Mouse (Mus musculus): Measurements from ENCODE around the gene Sipa1l1. TPM values are rescaled to one million over a fixed set of nuclear protein-coding genes. Genes with fewer than 3 reads are reported as not detected.

The Sipa1l1 gene
- polyA plus RNA-seq, 1 experiment from 2014 or later, result 41.6 TPM

GRCm38 (mm10) chr12:82194919-82195318 lies 25.8 kb downstream of the Sipa1l1 start:
- H3K4me1 ChIP-seq (replicated peaks; ENCODE audit: control insufficient read depth, insufficient read depth, low read length), result peaks cover 34% of the 10 kb centered on the region
- WGBS, result 68% methylated on average over 3 of the region's 3 CpGs
- no peaks in the 10 kb centered on the region for H3K9me3 ChIP-seq (ENCODE audit: control insufficient read depth, low read length)
- no peaks in the 10 kb centered on the region for H3K27me3 ChIP-seq (replicated peaks; ENCODE audit: control insufficient read depth, insufficient read depth, low read length)
- no peak overlapping the region for H3K4me2 ChIP-seq (ENCODE audit: low read length)
- H3K27ac ChIP-seq (ENCODE audit: low read depth), result peak overlapping the region; percentile 7; the same call in 1 of the 2 replicates
- no peak overlapping the region for H3K4me3 ChIP-seq (ENCODE audit: low read depth, low read length)
- no peaks in the 10 kb centered on the region for H3K36me3 ChIP-seq (ENCODE audit: control insufficient read depth, insufficient read depth, low read length)
- H3K9ac ChIP-seq (ENCODE audit: low read length), result no peak overlapping the region
- ATAC-seq (replicated peaks; ENCODE audit: low FRiP score, low TSS enrichment, low read depth), result no peak
- no peak for DNase-seq (ENCODE audit: low spot score)

- ATAC-seq (replicated peaks; ENCODE audit: low FRiP score, low TSS enrichment, low read depth), result no peak
- Histone ChIP-seq H3K9ac (ENCODE audit: low read length) (no peak overlapping the region), H3K4me1 (replicated peaks; ENCODE audit: control insufficient read depth, insufficient read depth, low read length) (peaks cover 32% of the 10 kb centered on the region), H3K27me3 (replicated peaks; ENCODE audit: control insufficient read depth, insufficient read depth, low read length) (no peaks in the 10 kb centered on the region), H3K4me3 (ENCODE audit: low read depth, low read length) (no peak overlapping the region), H3K27ac (ENCODE audit: low read depth) (no peak overlapping the region), H3K9me3 (ENCODE audit: control insufficient read depth, low read length) (no peaks in the 10 kb centered on the region), H3K4me2 (ENCODE audit: low read length) (no peak overlapping the region), H3K36me3 (ENCODE audit: control insufficient read depth, insufficient read depth, low read length) (no peaks in the 10 kb centered on the region)
- 84% methylated on average over 2 of the region's 2 CpGs for WGBS
- DNase-seq (ENCODE audit: low spot score), result no peak
Observed at GRCm38 (mm10) chr12:82196213-82196612, 27.1 kb downstream of the Sipa1l1 start.

GRCm38 (mm10) chr12:82196615-82197146 lies 27.6 kb downstream of the Sipa1l1 start:
- Histone ChIP-seq H3K4me3 (ENCODE audit: low read depth, low read length) (no peak overlapping the region), H3K27me3 (replicated peaks; ENCODE audit: control insufficient read depth, insufficient read depth, low read length) (no peaks in the 10 kb centered on the region), H3K9me3 (ENCODE audit: control insufficient read depth, low read length) (no peaks in the 10 kb centered on the region), H3K27ac (ENCODE audit: low read depth) (no peak overlapping the region), H3K36me3 (ENCODE audit: control insufficient read depth, insufficient read depth, low read length) (no peaks in the 10 kb centered on the region), H3K4me2 (ENCODE audit: low read length) (no peak overlapping the region), H3K9ac (ENCODE audit: low read length) (no peak overlapping the region), H3K4me1 (replicated peaks; ENCODE audit: control insufficient read depth, insufficient read depth, low read length) (peaks cover 31% of the 10 kb centered on the region)
- DNase-seq (ENCODE audit: low spot score), result no peak
- ATAC-seq (replicated peaks; ENCODE audit: low FRiP score, low TSS enrichment, low read depth), result no peak
- 45% methylated on average over 7 of the region's 7 CpGs for WGBS

GRCm38 (mm10) chr12:82197207-82197606 lies 28.1 kb downstream of the Sipa1l1 start:
- Histone ChIP-seq H3K4me3 (ENCODE audit: low read depth, low read length) (no peak overlapping the region), H3K9me3 (ENCODE audit: control insufficient read depth, low read length) (no peaks in the 10 kb centered on the region), H3K4me2 (ENCODE audit: low read length) (no peak overlapping the region), H3K9ac (ENCODE audit: low read length) (no peak overlapping the region), H3K4me1 (replicated peaks; ENCODE audit: control insufficient read depth, insufficient read depth, low read length) (peaks cover 29% of the 10 kb centered on the region), H3K27ac (ENCODE audit: low read depth) (no peak overlapping the region), H3K27me3 (replicated peaks; ENCODE audit: control insufficient read depth, insufficient read depth, low read length) (no peaks in the 10 kb centered on the region), H3K36me3 (ENCODE audit: control insufficient read depth, insufficient read depth, low read length) (no peaks in the 10 kb centered on the region)
- WGBS, result 46% methylated on average over 2 of the region's 2 CpGs
- ATAC-seq (replicated peaks; ENCODE audit: low FRiP score, low TSS enrichment, low read depth), result no peak
- no peak for DNase-seq (ENCODE audit: low spot score)

- Histone ChIP-seq H3K9ac (ENCODE audit: low read length) (no peak overlapping the region), H3K27me3 (replicated peaks; ENCODE audit: control insufficient read depth, insufficient read depth, low read length) (no peaks in the 10 kb centered on the region), H3K9me3 (ENCODE audit: control insufficient read depth, low read length) (no peaks in the 10 kb centered on the region), H3K4me3 (ENCODE audit: low read depth, low read length) (no peak overlapping the region), H3K4me1 (replicated peaks; ENCODE audit: control insufficient read depth, insufficient read depth, low read length) (peaks cover 20% of the 10 kb centered on the region), H3K27ac (ENCODE audit: low read depth) (no peak overlapping the region), H3K4me2 (ENCODE audit: low read length) (no peak overlapping the region), H3K36me3 (ENCODE audit: control insufficient read depth, insufficient read depth, low read length) (no peaks in the 10 kb centered on the region)
- no peak for DNase-seq (ENCODE audit: low spot score)
- ATAC-seq (replicated peaks; ENCODE audit: low FRiP score, low TSS enrichment, low read depth), result no peak
- 88% methylated on average over 6 of the region's 6 CpGs for WGBS
Observed at GRCm38 (mm10) chr12:82199286-82199685, 30.2 kb downstream of the Sipa1l1 start.

- H3K27me3 ChIP-seq (replicated peaks; ENCODE audit: control insufficient read depth, insufficient read depth, low read length), result no peaks in the 10 kb centered on the region
- H3K4me3 ChIP-seq (ENCODE audit: low read depth, low read length), result no peak overlapping the region
- no peaks in the 10 kb centered on the region for H3K9me3 ChIP-seq (ENCODE audit: control insufficient read depth, low read length)
- no peaks in the 10 kb centered on the region for H3K36me3 ChIP-seq (ENCODE audit: control insufficient read depth, insufficient read depth, low read length)
- no peak overlapping the region for H3K4me2 ChIP-seq (ENCODE audit: low read length)
- ATAC-seq (replicated peaks; ENCODE audit: low FRiP score, low TSS enrichment, low read depth) (no peak), DNase-seq (ENCODE audit: low spot score) (no peak)
- no peak overlapping the region for H3K27ac ChIP-seq (ENCODE audit: low read depth)
- WGBS, result 84% methylated on average over 6 of the region's 6 CpGs
- no peak overlapping the region for H3K9ac ChIP-seq (ENCODE audit: low read length)
- H3K4me1 ChIP-seq (replicated peaks; ENCODE audit: control insufficient read depth, insufficient read depth, low read length), result no peaks in the 10 kb centered on the region; the same call in 1 of the 2 replicates
Observed at GRCm38 (mm10) chr12:82204106-82204505, 35.0 kb downstream of the Sipa1l1 start.

- DNase-seq (ENCODE audit: low spot score), result no peak
- no peak overlapping the region for H3K9ac ChIP-seq (ENCODE audit: low read length)
- peaks cover 6% of the 10 kb centered on the region for H3K4me1 ChIP-seq (replicated peaks; ENCODE audit: control insufficient read depth, insufficient read depth, low read length)
- H3K27me3 ChIP-seq (replicated peaks; ENCODE audit: control insufficient read depth, insufficient read depth, low read length), result no peaks in the 10 kb centered on the region
- H3K9me3 ChIP-seq (ENCODE audit: control insufficient read depth, low read length), result no peaks in the 10 kb centered on the region
- H3K27ac ChIP-seq (ENCODE audit: low read depth), result no peak overlapping the region
- no peaks in the 10 kb centered on the region for H3K36me3 ChIP-seq (ENCODE audit: control insufficient read depth, insufficient read depth, low read length)
- ATAC-seq (replicated peaks; ENCODE audit: low FRiP score, low TSS enrichment, low read depth), result no peak
- no peak overlapping the region for H3K4me3 ChIP-seq (ENCODE audit: low read depth, low read length)
- WGBS, result 65% methylated on average over 8 of the region's 8 CpGs
- H3K4me2 ChIP-seq (ENCODE audit: low read length), result no peak overlapping the region
Observed at GRCm38 (mm10) chr12:82206857-82207647, 37.9 kb downstream of the Sipa1l1 start.

- DNase-seq (ENCODE audit: low spot score) (no peak), ATAC-seq (replicated peaks; ENCODE audit: low FRiP score, low TSS enrichment, low read depth) (no peak)
- Histone ChIP-seq H3K9ac (ENCODE audit: low read length) (no peak overlapping the region), H3K27ac (ENCODE audit: low read depth) (no peak overlapping the region), H3K4me1 (replicated peaks; ENCODE audit: control insufficient read depth, insufficient read depth, low read length) (peaks cover 6% of the 10 kb centered on the region), H3K27me3 (replicated peaks; ENCODE audit: control insufficient read depth, insufficient read depth, low read length) (no peaks in the 10 kb centered on the region), H3K4me3 (ENCODE audit: low read depth, low read length) (no peak overlapping the region), H3K9me3 (ENCODE audit: control insufficient read depth, low read length) (no peaks in the 10 kb centered on the region), H3K36me3 (ENCODE audit: control insufficient read depth, insufficient read depth, low read length) (no peaks in the 10 kb centered on the region), H3K4me2 (ENCODE audit: low read length) (no peak overlapping the region)
- 89% methylated on average over 3 of the region's 3 CpGs for WGBS
Observed at GRCm38 (mm10) chr12:82208046-82208445, 38.9 kb downstream of the Sipa1l1 start.

- H3K27ac ChIP-seq (ENCODE audit: low read depth), result no peak overlapping the region
- no peaks in the 10 kb centered on the region for H3K36me3 ChIP-seq (ENCODE audit: control insufficient read depth, insufficient read depth, low read length)
- H3K4me1 ChIP-seq (replicated peaks; ENCODE audit: control insufficient read depth, insufficient read depth, low read length), result peaks cover 6% of the 10 kb centered on the region
- H3K4me3 ChIP-seq (ENCODE audit: low read depth, low read length), result no peak overlapping the region
- no peaks in the 10 kb centered on the region; the same call in 1 of the 2 replicates for H3K9me3 ChIP-seq (ENCODE audit: control insufficient read depth, low read length)
- DNase-seq (ENCODE audit: low spot score) (no peak), ATAC-seq (replicated peaks; ENCODE audit: low FRiP score, low TSS enrichment, low read depth) (no peak)
- H3K4me2 ChIP-seq (ENCODE audit: low read length), result no peak overlapping the region
- no peaks in the 10 kb centered on the region for H3K27me3 ChIP-seq (replicated peaks; ENCODE audit: control insufficient read depth, insufficient read depth, low read length)
- 80% methylated on average over 4 of the region's 4 CpGs for WGBS
- 0 out of 2 replicates have a peak overlapping the region, but pooled peaks have one; percentile 16 for H3K9ac ChIP-seq (ENCODE audit: low read length)
Observed at GRCm38 (mm10) chr12:82208611-82209010, 39.5 kb downstream of the Sipa1l1 start.
